Mouse (Mus musculus): ENCODE results near the gene Cdk5rap1. TPM values are rescaled to one million over a fixed set of nuclear protein-coding genes. Genes with fewer than 3 reads are reported as not detected.
A peak's percentile ranks its signal among the peaks of the same experiment; 100 is the strongest.
"Not testable (repeated sequence)": the region's sequence is repeated elsewhere in the genome, so short reads cannot be mapped to it uniquely, and the experiment has no call there.

Cdk5rap1 gene
- polyA plus RNA-seq, 1 experiment from 2014 or later: 13.1 TPM

- no peak for TF ChIP-seq CTCF (IDR thresholded peaks at IDR 0.05; ENCODE audit: low read depth)
These were observed 34.6 kb downstream of the Cdk5rap1 start for GRCm38 (mm10) chr2:154338161-154338560.

GRCm38 (mm10) chr2:154335572-154335971, 37.2 kb downstream of the Cdk5rap1 start:
- Histone ChIP-seq H3K9ac (no peak overlapping the region), H3K36me3 (ENCODE audit: insufficient read depth) (peaks cover 16% of the 10 kb centered on the region; the same call in 1 of the 2 replicates), H3K27me3 (ENCODE audit: insufficient read depth, low read length) (no peaks in the 10 kb centered on the region), H3K4me1 (ENCODE audit: insufficient read depth) (no peaks in the 10 kb centered on the region), H3K4me3 (ENCODE audit: low read depth, low read length) (no peak overlapping the region), H3K9me3 (ENCODE audit: low read depth, low read length) (no peaks in the 10 kb centered on the region), H3K4me2 (no peak overlapping the region), H3K27ac (ENCODE audit: low read depth) (no peak overlapping the region)
- no peak for TF ChIP-seq CTCF (IDR thresholded peaks at IDR 0.05; ENCODE audit: low read depth)
- ATAC-seq (ENCODE audit: insufficient read depth) (no peak), DNase-seq (no peak)
- WGBS: 82% methylated on average over 4 of the region's 4 CpGs

More at GRCm38 (mm10) chr2:154338161-154338560, 34.6 kb downstream of the Cdk5rap1 start:
- no peak for DNase-seq
- H3K27ac ChIP-seq (ENCODE audit: low read depth): no peak overlapping the region
- H3K9me3 ChIP-seq (ENCODE audit: low read depth, low read length): no peaks in the 10 kb centered on the region
- no peak overlapping the region for H3K4me2 ChIP-seq
- 79% methylated on average over 1 of the region's 1 CpGs for WGBS
- ATAC-seq (ENCODE audit: insufficient read depth): no peak
- H3K36me3 ChIP-seq (ENCODE audit: insufficient read depth): peaks cover 25% of the 10 kb centered on the region
- no peak overlapping the region for H3K9ac ChIP-seq
- H3K4me3 ChIP-seq (ENCODE audit: low read depth, low read length): no peak overlapping the region
- H3K27me3 ChIP-seq (ENCODE audit: insufficient read depth, low read length): no peaks in the 10 kb centered on the region
- no peaks in the 10 kb centered on the region for H3K4me1 ChIP-seq (ENCODE audit: insufficient read depth)

GRCm38 (mm10) chr2:154326852-154327251, 46.0 kb downstream of the Cdk5rap1 start:
- DNase-seq (no peak), ATAC-seq (ENCODE audit: insufficient read depth) (no peak)
- Histone ChIP-seq H3K4me1 (ENCODE audit: insufficient read depth) (no peaks in the 10 kb centered on the region), H3K9ac (no peak overlapping the region), H3K36me3 (ENCODE audit: insufficient read depth) (no peaks in the 10 kb centered on the region), H3K27ac (ENCODE audit: low read depth) (no peak overlapping the region), H3K4me2 (no peak overlapping the region), H3K9me3 (ENCODE audit: low read depth, low read length) (no peaks in the 10 kb centered on the region), H3K4me3 (ENCODE audit: low read depth, low read length) (no peak overlapping the region), H3K27me3 (ENCODE audit: insufficient read depth, low read length) (no peaks in the 10 kb centered on the region)
- TF ChIP-seq CTCF (IDR thresholded peaks at IDR 0.05; ENCODE audit: low read depth): no peak
- WGBS: 73% methylated on average over 3 of the region's 3 CpGs

GRCm38 (mm10) chr2:154313771-154314170, 59.0 kb downstream of the Cdk5rap1 start:
- not testable (repeated sequence) for H3K4me2 ChIP-seq; ATAC-seq (ENCODE audit: insufficient read depth); DNase-seq; H3K36me3 ChIP-seq (ENCODE audit: insufficient read depth); H3K9me3 ChIP-seq (ENCODE audit: low read depth, low read length); H3K9ac ChIP-seq; H3K27ac ChIP-seq (ENCODE audit: low read depth); H3K4me3 ChIP-seq (ENCODE audit: low read depth, low read length); H3K27me3 ChIP-seq (ENCODE audit: insufficient read depth, low read length); H3K4me1 ChIP-seq (ENCODE audit: insufficient read depth)
- WGBS: 82% methylated on average over 5 of the region's 5 CpGs

- not testable (repeated sequence) for H3K4me1 ChIP-seq (ENCODE audit: insufficient read depth); H3K4me3 ChIP-seq (ENCODE audit: low read depth, low read length); H3K4me2 ChIP-seq; H3K36me3 ChIP-seq (ENCODE audit: insufficient read depth); H3K9me3 ChIP-seq (ENCODE audit: low read depth, low read length); H3K27ac ChIP-seq (ENCODE audit: low read depth); DNase-seq; H3K27me3 ChIP-seq (ENCODE audit: insufficient read depth, low read length); ATAC-seq (ENCODE audit: insufficient read depth); H3K9ac ChIP-seq
- 80% methylated on average over 4 of the region's 4 CpGs for WGBS
These were observed 65.9 kb downstream of the Cdk5rap1 start, which contains the start of gene Bpifb9b for GRCm38 (mm10) chr2:154306927-154307326. Bpifb9b (plus strand) TSS chr2:154307227.

GRCm38 (mm10) chr2:154304604-154305003, 68.2 kb downstream of the Cdk5rap1 start:
- H3K4me1 ChIP-seq (ENCODE audit: insufficient read depth); H3K9ac ChIP-seq; H3K4me2 ChIP-seq; H3K4me3 ChIP-seq (ENCODE audit: low read depth, low read length); H3K27me3 ChIP-seq (ENCODE audit: insufficient read depth, low read length); ATAC-seq (ENCODE audit: insufficient read depth); H3K36me3 ChIP-seq (ENCODE audit: insufficient read depth); H3K9me3 ChIP-seq (ENCODE audit: low read depth, low read length); DNase-seq; H3K27ac ChIP-seq (ENCODE audit: low read depth): not testable (repeated sequence)
- 43% methylated on average over 1 of the region's 3 CpGs for WGBS

- Histone ChIP-seq H3K27ac (ENCODE audit: low read depth) (no peak overlapping the region), H3K36me3 (ENCODE audit: insufficient read depth) (no peaks in the 10 kb centered on the region), H3K9me3 (ENCODE audit: low read depth, low read length) (no peaks in the 10 kb centered on the region), H3K9ac (no peak overlapping the region), H3K4me3 (ENCODE audit: low read depth, low read length) (no peak overlapping the region), H3K4me1 (ENCODE audit: insufficient read depth) (no peaks in the 10 kb centered on the region), H3K4me2 (no peak overlapping the region), H3K27me3 (ENCODE audit: insufficient read depth, low read length) (no peaks in the 10 kb centered on the region)
- 76% methylated on average over 3 of the region's 3 CpGs for WGBS
- DNase-seq (no peak), ATAC-seq (ENCODE audit: insufficient read depth) (no peak)
- no peak for TF ChIP-seq CTCF (IDR thresholded peaks at IDR 0.05; ENCODE audit: low read depth)
These were observed 71.0 kb downstream of the Cdk5rap1 start for GRCm38 (mm10) chr2:154301763-154302162.

GRCm38 (mm10) chr2:154300496-154300895, 72.3 kb downstream of the Cdk5rap1 start:
- no peak overlapping the region for H3K9ac ChIP-seq
- no peaks in the 10 kb centered on the region for H3K27me3 ChIP-seq (ENCODE audit: insufficient read depth, low read length)
- H3K4me2 ChIP-seq: no peak overlapping the region
- DNase-seq (peak; percentile 83), ATAC-seq (ENCODE audit: insufficient read depth) (peak; percentile 86; the same call in 1 of the 2 replicates)
- WGBS: 18% methylated on average over 1 of the region's 1 CpGs
- H3K36me3 ChIP-seq (ENCODE audit: insufficient read depth): no peaks in the 10 kb centered on the region
- H3K9me3 ChIP-seq (ENCODE audit: low read depth, low read length): no peaks in the 10 kb centered on the region
- TF ChIP-seq CTCF (IDR thresholded peaks at IDR 0.05; ENCODE audit: low read depth): peak; percentile 92
- H3K4me3 ChIP-seq (ENCODE audit: low read depth, low read length): no peak overlapping the region
- H3K4me1 ChIP-seq (ENCODE audit: insufficient read depth): no peaks in the 10 kb centered on the region
- H3K27ac ChIP-seq (ENCODE audit: low read depth): no peak overlapping the region
